In genomic region chr15:24906957-24907356, GRCm38 (mm10) we compare ENCODE assay signal across 13 mouse cellular contexts.
DNase-seq lines count a peak whose midpoint lies in the region; ATAC-seq and TF ChIP-seq lines count a peak whose summit lies in the region.
"Had no signal": no experiment of that assay in that cellular context is flagged by ENCODE, and none has a peak within 500 bp of the region (broad histone marks: within the 10 kb centered on the region; RNA-seq: fewer than 3 reads in every experiment).

No protein-coding gene starts in this region.

- ATAC-seq in hindbrain, postnatal 0 days: peak; percentile 74
- no peak for ATAC-seq in stomach, postnatal 0 days (ENCODE audit: low FRiP score, low TSS enrichment)
- ATAC-seq in liver, embryonic 12.5 days: no peak

- H3K36me3 ChIP-seq in hindbrain, postnatal 0 days (ENCODE audit: insufficient read depth, low read length): no peaks in the 10 kb centered on the region
- H3K36me3 ChIP-seq in stomach, postnatal 0 days (ENCODE audit: control insufficient read depth, insufficient read depth, low read length): no peaks in the 10 kb centered on the region
- H3K36me3 ChIP-seq in liver, embryonic 12.5 days: no peaks in the 10 kb centered on the region
- H3K36me3 ChIP-seq: embryonic facial prominence, embryonic 12.5 days; liver, embryonic 15.5 days had no signal

- H3K4me3 ChIP-seq in left cerebral cortex, adult 2 months: no peak overlapping the region
- no peak overlapping the region for H3K4me3 ChIP-seq in hindbrain, postnatal 0 days (ENCODE audit: low read length)
- H3K4me3 ChIP-seq in stomach, postnatal 0 days (ENCODE audit: low read depth, low read length): no peak overlapping the region
- no peak overlapping the region for H3K4me3 ChIP-seq in liver, embryonic 12.5 days
- H3K4me3 ChIP-seq: embryonic facial prominence, embryonic 12.5 days; liver, embryonic 15.5 days had no signal

- TF ChIP-seq CTCF in left cerebral cortex, adult 2 months (IDR thresholded peaks at IDR 0.05): no peak
- TF ChIP-seq CTCF in hindbrain, postnatal 0 days (IDR thresholded peaks at IDR 0.05; ENCODE audit: low read depth): no peak
- TF ChIP-seq CTCF in stomach, postnatal 0 days (IDR thresholded peaks at IDR 0.05; ENCODE audit: low read depth): no peak

- peak; percentile 12 to 35 for DNase-seq in left cerebral cortex, postnatal 25 days (ENCODE audit: low spot score in 2 of 2)
- DNase-seq in left cerebral cortex, adult 2 months (ENCODE audit: extremely low spot score in 1 of 2, low spot score in 2 of 2): no peak
- DNase-seq in cerebellum, adult 9-11 months: peak; percentile 91
- DNase-seq in hindbrain, postnatal 0 days (ENCODE audit: low spot score): peak; percentile 65
- DNase-seq in retina, embryonic 14.5 days (ENCODE audit: low spot score): peak; percentile 5
- DNase-seq in thymus, postnatal 36 days: no peak
- DNase-seq in stomach, postnatal 0 days (ENCODE audit: low spot score): no peak
- DNase-seq: kidney, postnatal 14 days; midbrain, embryonic 14.5 days had no signal

- no peaks in the 10 kb centered on the region for H3K4me1 ChIP-seq in hindbrain, postnatal 0 days (ENCODE audit: insufficient read depth, low read length)
- H3K4me1 ChIP-seq in stomach, postnatal 0 days (replicated peaks; ENCODE audit: control insufficient read depth, insufficient read depth): no peaks in the 10 kb centered on the region
- no peaks in the 10 kb centered on the region for H3K4me1 ChIP-seq in liver, embryonic 12.5 days
- H3K4me1 ChIP-seq: embryonic facial prominence, embryonic 12.5 days; liver, embryonic 15.5 days had no signal

- WGBS in hindbrain, postnatal 0 days: 50% methylated on average over 4 of the region's 4 CpGs
- 59% methylated on average over 4 of the region's 4 CpGs for WGBS in stomach, postnatal 0 days
- WGBS in liver, embryonic 12.5 days (ENCODE audit: insufficient replicate concordance): 68% methylated on average over 4 of the region's 4 CpGs

- no peak overlapping the region for H3K27ac ChIP-seq in left cerebral cortex, adult 2 months
- H3K27ac ChIP-seq in hindbrain, postnatal 0 days: no peak overlapping the region
- no peak overlapping the region for H3K27ac ChIP-seq in stomach, postnatal 0 days (replicated peaks)
- H3K27ac ChIP-seq in liver, embryonic 12.5 days: no peak overlapping the region
- H3K27ac ChIP-seq: embryonic facial prominence, embryonic 12.5 days; liver, embryonic 15.5 days had no signal

- H3K4me2 ChIP-seq in hindbrain, postnatal 0 days (ENCODE audit: low read depth, low read length): no peak overlapping the region
- no peak overlapping the region for H3K4me2 ChIP-seq in stomach, postnatal 0 days (replicated peaks; ENCODE audit: low read depth)
- no peak overlapping the region for H3K4me2 ChIP-seq in liver, embryonic 12.5 days
- H3K4me2 ChIP-seq: embryonic facial prominence, embryonic 12.5 days; heart, embryonic 11.5 days; liver, embryonic 15.5 days had no signal

- no peak overlapping the region for H3K9ac ChIP-seq in hindbrain, postnatal 0 days (replicated peaks; ENCODE audit: low read length)
- no peak overlapping the region for H3K9ac ChIP-seq in stomach, postnatal 0 days (ENCODE audit: low read length)
- H3K9ac ChIP-seq in liver, embryonic 12.5 days: no peak overlapping the region
- H3K9ac ChIP-seq: embryonic facial prominence, embryonic 12.5 days; liver, embryonic 15.5 days had no signal

- no peak for TF ChIP-seq EP300 in stomach, postnatal 0 days (optimal IDR thresholded peaks at IDR 0.05)

- no peaks in the 10 kb centered on the region for H3K9me3 ChIP-seq in hindbrain, postnatal 0 days (ENCODE audit: low read length)
- no peaks in the 10 kb centered on the region for H3K9me3 ChIP-seq in stomach, postnatal 0 days (ENCODE audit: control insufficient read depth, low read length)
- H3K9me3 ChIP-seq in liver, embryonic 12.5 days (replicated peaks): no peaks in the 10 kb centered on the region
- H3K9me3 ChIP-seq: embryonic facial prominence, embryonic 12.5 days; liver, embryonic 15.5 days had no signal

- no peaks in the 10 kb centered on the region for H3K27me3 ChIP-seq in hindbrain, postnatal 0 days (ENCODE audit: insufficient read depth, low read length)
- H3K27me3 ChIP-seq in stomach, postnatal 0 days (ENCODE audit: control insufficient read depth, insufficient read depth, low read length): no peaks in the 10 kb centered on the region
- no peaks in the 10 kb centered on the region for H3K27me3 ChIP-seq in liver, embryonic 12.5 days (replicated peaks)
- H3K27me3 ChIP-seq: embryonic facial prominence, embryonic 12.5 days; liver, embryonic 15.5 days had no signal

- intact Hi-C loops in left cerebral cortex, postnatal 25 days (cut with DNase I): no loop called here
- intact Hi-C loops in left cerebral cortex, adult 2 months (cut with DNase I): no loop called here

Comparison
In these comparisons a context has a peak if more than half of its experiments do, and no peak if none do; other contexts are left out.
1. DNase-seq: peak in left cerebral cortex, postnatal 25 days (2 of 2), cerebellum, adult 9-11 months (single experiment), hindbrain, postnatal 0 days (single experiment) and retina, embryonic 14.5 days (single experiment); none in left cerebral cortex, adult 2 months (0 of 2), thymus, postnatal 36 days (0 of 2) and stomach, postnatal 0 days (single experiment).